Mouse (Mus musculus) ZHBTc4 (cell line): ENCODE results near the gene Dclk3.

Source experiments
- DNase-seq: peaks from one replicate; pipeline ENCODE4 v3.0.0-alpha.2; 2011; ENCODE audit warnings: low read depth, low spot score

The Dclk3 gene

GRCm38 (mm10) chr9:111438904-111439835 is at the start of gene Dclk3:
TSS of gene Dclk3 (plus strand) at chr9:111439081.
- peak; percentile 69 for DNase-seq

- DNase-seq = no peak
These were observed 48.9 kb upstream of the Dclk3 start for GRCm38 (mm10) chr9:111390016-111390415.

DNA sequence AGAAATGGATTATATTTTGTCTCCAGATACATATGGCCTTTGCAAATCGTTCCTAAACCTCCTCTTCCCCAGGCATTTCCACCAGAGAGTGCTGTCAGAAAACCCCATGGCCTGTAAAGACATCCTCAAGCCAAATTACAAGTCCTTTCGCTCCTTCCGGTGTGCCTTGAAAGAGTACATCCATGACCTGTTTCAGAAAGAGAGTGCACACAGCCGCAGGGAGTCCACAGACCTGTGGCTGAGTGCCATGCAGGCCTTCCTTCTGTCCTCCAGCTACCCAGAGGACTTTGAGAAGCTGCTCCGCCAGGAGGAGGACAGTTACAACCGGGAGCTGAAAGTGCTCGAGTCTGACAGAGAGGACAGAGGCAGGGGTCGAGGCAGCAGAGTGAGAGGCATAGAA is 47.8 kb upstream of the Dclk3 start:
- DNase-seq = no peak

- peak; percentile 66 for DNase-seq
These were observed 46.9 kb upstream of the Dclk3 start for GRCm38 (mm10) chr9:111391926-111392442.

DNA sequence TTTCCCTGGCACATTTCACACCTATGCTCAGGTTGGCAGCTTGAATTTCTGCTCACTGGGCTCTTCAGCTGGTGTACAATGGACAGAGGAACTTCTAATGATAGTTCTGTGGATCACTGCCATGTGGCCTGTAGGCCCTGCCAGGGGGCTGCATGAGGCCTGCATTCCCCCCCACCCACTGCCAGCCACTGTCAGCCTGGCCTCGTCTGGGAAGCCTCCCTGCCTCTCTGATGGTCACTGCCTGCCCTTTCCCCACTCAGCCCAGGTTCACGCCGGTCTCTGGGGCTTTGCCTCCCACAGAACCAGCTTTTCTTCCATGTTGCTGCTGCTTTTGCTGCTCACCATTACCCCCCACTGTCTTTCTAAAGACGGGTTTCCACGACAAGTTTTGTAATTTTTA is 43.6 kb upstream of the Dclk3 start:
- DNase-seq = no peak

- DNase-seq = no peak
These were observed 40.8 kb upstream of the Dclk3 start for GRCm38 (mm10) chr9:111398059-111398458.

DNA sequence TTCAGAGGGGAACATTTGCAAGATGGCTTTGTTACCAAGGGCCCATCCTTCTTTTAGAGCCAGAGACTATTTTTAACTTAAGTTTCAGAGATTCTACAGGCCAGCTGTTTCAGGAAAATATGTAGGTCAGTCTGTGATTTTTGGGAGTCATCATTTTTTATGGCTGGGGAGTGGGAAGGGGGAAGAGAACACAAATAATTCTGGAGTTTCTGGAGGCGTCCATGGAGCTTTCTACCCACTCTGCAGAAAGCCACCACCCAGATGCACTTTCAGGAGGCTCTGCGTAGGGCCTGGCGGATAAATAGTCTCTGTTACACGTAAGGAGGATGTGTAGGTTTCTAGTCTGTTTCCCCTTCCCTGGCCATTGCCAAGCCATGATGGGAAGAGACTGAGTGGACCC is 38.8 kb upstream of the Dclk3 start:
- no peak for DNase-seq

DNA sequence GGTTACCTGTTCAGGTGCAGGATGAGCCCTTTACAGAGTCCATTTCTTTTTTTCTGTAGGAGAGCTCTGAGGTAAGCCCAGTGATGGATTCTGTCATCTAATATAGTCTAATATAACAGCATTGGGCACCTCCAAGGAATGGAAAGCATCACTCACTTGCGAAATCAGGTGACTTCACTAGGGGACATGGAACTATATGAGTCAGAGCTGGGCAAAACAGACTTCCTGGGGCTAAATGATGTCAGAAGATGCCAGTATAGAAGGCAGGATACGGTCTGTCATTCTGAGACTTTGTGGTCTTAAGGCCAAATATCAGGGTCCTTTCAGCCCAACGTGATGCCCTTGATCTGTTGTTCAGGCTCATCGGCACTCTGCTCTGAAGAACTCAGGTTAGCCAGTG is 35.7 kb upstream of the Dclk3 start:
- DNase-seq = no peak

GRCm38 (mm10) chr9:111404346-111405079 is 34.4 kb upstream of the Dclk3 start:
- no peak for DNase-seq

GRCm38 (mm10) chr9:111405080-111405428 is 33.8 kb upstream of the Dclk3 start:
- no peak for DNase-seq

DNA sequence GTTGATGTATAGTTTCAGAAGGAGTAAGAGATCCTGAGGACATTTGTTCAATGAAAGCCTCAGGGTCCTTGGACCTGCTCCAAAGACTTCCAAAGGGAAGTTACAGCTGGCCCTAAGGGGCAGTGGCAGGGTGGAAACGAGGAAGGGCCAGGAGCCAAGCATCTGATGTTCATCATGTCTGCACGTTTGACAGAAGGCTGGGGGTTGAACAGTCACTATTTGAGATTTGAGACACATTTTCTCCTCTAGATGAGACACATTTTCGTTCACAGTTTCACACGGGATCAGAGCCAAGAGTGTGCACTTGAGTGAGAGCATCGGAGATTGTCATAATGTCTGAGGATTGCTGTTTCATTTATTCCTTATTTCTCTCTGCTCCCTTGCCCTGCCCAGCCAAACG is 30.9 kb upstream of the Dclk3 start:
- no peak for DNase-seq

DNA sequence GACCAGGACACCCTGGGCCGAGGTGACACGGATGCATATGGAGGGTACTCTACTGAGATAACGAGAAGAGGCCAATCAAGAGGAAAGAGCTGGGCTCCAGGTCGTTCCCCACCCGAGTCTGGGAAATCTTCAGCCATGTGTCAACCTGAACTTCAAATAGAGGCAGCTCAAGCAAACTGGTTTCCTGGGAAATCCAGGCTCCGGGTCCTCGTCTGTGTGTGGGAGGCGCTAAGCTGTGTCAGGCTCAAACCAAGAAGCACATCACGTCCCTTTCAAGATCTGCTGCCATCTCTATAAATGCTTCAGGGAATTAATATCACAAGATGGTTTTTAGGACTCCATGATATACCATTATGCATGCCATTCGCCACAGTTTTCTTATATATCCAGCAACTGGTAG is 30.5 kb upstream of the Dclk3 start:
- no peak for DNase-seq

DNA sequence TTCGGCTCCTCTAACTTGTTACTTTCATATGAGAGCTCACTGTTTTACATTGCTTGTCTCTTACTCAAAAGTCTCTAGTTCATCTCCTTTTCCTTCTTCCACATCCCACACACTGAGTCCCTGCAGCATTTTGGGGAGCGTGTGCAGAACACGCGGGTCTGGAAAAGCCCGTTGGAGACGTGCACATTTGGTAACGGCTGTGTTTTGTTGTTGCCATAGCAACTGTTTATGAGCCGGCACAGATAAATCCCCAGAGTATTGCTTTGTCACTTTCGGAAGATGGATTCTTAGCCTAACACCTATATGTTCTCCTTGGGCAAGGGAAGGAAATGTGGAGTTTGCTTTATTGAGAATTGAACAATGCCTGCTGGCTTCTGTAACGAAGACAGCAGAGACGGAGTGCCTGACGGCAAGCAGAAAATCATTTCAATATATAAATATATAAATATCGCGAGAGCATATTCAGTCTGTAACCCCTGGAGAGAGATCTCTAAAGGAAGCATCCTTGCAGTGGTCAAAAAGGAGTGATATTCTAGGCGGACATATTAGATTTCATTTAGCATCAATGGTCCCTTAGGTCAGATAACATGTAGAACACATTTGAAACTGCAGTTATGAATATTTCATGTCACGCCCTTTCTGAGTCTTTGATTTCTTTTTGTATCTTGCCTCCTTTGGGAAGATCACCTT is 26.3 kb upstream of the Dclk3 start:
- no peak for DNase-seq

GRCm38 (mm10) chr9:111421862-111422261 is 17.0 kb upstream of the Dclk3 start:
- no peak for DNase-seq

GRCm38 (mm10) chr9:111422567-111422966 is 16.3 kb upstream of the Dclk3 start:
- DNase-seq = peak; percentile 48

DNA sequence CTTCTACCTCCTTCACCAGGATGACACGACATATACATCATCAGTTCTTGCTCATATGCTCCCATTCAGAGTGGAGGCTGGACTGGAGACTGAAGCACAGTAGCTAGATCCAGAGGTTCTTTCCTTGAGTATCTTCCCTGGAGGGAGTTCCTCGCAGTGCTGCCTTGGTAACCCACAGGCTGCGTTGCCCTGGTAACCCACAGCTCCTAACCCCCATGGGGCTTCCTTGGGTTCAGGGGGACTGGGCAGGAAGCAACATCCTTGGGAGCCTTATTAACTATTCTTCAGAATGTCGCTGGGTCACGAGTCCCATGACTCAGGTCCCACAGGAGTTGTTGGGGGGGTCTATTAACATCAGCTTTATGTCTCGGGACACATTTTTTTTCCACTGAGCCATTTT is 13.8 kb upstream of the Dclk3 start:
- no peak for DNase-seq

DNA sequence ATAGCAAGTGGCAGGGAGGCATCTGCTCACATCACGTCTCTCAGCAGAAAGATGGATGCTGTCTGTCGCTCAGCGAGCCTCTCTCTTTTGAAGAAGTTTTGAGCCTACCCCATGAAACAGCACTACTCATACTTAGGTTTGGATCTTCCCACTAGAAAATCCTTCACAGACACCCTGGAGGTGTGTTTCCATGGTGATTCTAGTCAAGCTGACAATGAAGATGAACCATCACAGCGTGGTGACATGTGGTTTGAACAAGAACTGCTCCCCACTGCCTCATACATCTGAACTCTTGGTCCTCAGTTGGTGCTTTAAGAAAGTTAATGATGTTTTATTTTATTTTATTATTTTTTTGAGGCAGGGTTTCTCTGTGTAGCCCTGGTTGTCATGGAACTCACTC is 12.9 kb upstream of the Dclk3 start:
- DNase-seq = no peak

DNA sequence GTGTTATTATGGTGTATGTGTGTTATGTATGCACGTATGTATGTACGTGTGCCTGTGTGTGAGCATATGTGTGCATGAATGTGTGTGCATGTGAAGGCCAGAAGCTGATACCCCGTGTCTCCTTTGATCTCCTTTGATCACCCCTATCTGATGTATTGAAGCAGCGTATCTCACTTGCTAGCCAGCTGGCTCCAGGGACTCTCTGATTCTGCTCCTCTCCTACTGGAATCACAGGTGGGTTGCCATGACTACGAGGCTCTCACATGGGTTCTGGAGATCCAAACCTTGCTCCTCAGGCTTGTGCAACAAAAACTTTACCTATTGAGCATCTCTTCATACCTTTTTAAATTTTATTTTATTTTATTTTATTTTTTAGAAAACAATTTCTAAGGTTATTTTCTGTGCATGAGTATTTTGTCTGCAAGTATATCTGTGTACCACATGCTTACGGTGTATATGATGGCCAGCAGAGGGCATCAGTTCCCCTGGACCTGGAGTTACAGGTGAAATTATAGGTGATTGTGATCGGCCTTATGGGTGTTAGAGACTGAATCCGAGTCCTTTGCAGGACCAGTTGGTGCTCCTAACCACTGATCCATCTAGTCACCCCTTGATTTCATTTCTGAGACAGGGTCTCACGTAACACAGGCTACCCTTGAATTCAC is 10.9 kb upstream of the Dclk3 start:
- DNase-seq = peak; percentile 53

- peak; percentile 18 for DNase-seq
These were observed 10.1 kb upstream of the Dclk3 start for GRCm38 (mm10) chr9:111428698-111429362.

DNA sequence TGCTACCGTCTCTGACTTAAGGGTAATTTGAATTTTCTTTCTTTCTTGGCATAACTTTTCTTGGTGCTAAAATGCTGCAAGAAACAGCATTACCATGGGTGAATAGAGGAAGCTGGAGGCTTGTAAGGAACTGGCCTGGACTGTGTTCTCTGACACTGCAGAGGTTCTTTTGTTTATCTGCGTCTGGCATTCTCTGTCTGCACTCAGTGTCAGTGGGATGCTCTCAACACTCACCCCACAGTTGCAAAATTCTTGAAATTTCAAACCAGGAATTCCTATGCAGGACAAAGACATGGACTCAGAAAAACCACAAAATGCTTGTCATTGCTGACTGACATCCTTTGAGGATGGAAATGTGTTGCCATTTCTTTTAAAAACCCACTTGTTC is 9.5 kb upstream of the Dclk3 start:
- no peak for DNase-seq

DNA sequence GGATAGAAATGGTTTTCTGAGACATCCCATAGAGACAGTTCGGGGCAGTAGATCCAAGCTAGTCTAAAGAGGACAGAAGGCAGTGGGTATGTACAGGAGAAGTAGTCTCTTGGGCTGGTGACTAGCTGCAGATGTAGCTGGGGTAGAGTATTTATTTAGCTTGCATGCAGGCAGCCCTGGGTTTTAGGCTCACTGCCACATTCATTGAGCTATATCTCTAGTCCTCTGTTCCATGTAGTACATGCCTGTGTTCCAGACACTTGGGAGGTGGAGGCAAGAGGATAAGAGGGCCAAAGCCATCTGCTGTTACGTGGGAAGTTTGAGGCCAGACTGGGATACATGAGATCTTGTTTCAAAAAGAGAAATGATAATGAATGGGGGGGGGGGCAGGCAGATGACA is 3.5 kb upstream of the Dclk3 start:
- no peak for DNase-seq
